Mouse (Mus musculus): ENCODE measurements at regions not wholly inside any gene's neighbourhood (a gene's known extent, or its start where the extent isn't known, plus 50 kb on each side); places are given as distances from the start of the nearest gene placed in this dataset.

GRCm38 (mm10) chr16:50788702-50789101 lies 197.7 kb upstream of the Ccdc54 start:
- WGBS, result 85% methylated on average over 4 of the region's 4 CpGs
- no peak for TF ChIP-seq CTCF (IDR thresholded peaks at IDR 0.05)
- no peak for ATAC-seq

GRCm38 (mm10) chr16:50786199-50786598 lies 195.2 kb upstream of the Ccdc54 start:
- 53% methylated on average over 3 of the region's 3 CpGs for WGBS
- DNase-seq (ENCODE audit: low spot score), result no peak
- Histone ChIP-seq H3K4me1 (ENCODE audit: insufficient read depth, low read depth, low read length) (no peaks in the 10 kb centered on the region), H3K9ac (replicated peaks; ENCODE audit: low read depth) (no peak overlapping the region), H3K4me2 (replicated peaks; ENCODE audit: low read depth, low read length) (no peak overlapping the region), H3K4me3 (ENCODE audit: low read depth, low read length) (no peak overlapping the region), H3K27me3 (replicated peaks; ENCODE audit: insufficient read depth, low read length) (no peaks in the 10 kb centered on the region), H3K27ac (ENCODE audit: low read length) (no peak overlapping the region), H3K36me3 (ENCODE audit: insufficient read depth, low read length) (no peaks in the 10 kb centered on the region), H3K9me3 (ENCODE audit: low read length) (no peaks in the 10 kb centered on the region)
- no peak for ATAC-seq
- TF ChIP-seq CTCF (IDR thresholded peaks at IDR 0.05), result no peak
- TF ChIP-seq EP300 (IDR thresholded peaks at IDR 0.05), result no peak

More at GRCm38 (mm10) chr16:50788702-50789101, 197.7 kb upstream of the Ccdc54 start:
- H3K4me3 ChIP-seq (ENCODE audit: low read depth, low read length), result no peak overlapping the region
- no peak overlapping the region for H3K9ac ChIP-seq (replicated peaks; ENCODE audit: low read depth)
- no peak overlapping the region for H3K4me2 ChIP-seq (replicated peaks; ENCODE audit: low read depth, low read length)
- no peaks in the 10 kb centered on the region for H3K36me3 ChIP-seq (ENCODE audit: insufficient read depth, low read length)
- DNase-seq (ENCODE audit: low spot score), result no peak
- no peak overlapping the region for H3K27ac ChIP-seq (ENCODE audit: low read length)
- no peaks in the 10 kb centered on the region for H3K27me3 ChIP-seq (replicated peaks; ENCODE audit: insufficient read depth, low read length)
- no peaks in the 10 kb centered on the region for H3K4me1 ChIP-seq (ENCODE audit: insufficient read depth, low read depth, low read length)
- no peaks in the 10 kb centered on the region for H3K9me3 ChIP-seq (ENCODE audit: low read length)

GRCm38 (mm10) chr16:50785384-50785783 lies 194.4 kb upstream of the Ccdc54 start:
- H3K4me2 ChIP-seq (replicated peaks; ENCODE audit: low read depth, low read length), result no peak overlapping the region
- no peak overlapping the region for H3K27ac ChIP-seq (ENCODE audit: low read length)
- no peaks in the 10 kb centered on the region for H3K36me3 ChIP-seq (ENCODE audit: insufficient read depth, low read length)
- H3K9me3 ChIP-seq (ENCODE audit: low read length), result no peaks in the 10 kb centered on the region
- WGBS, result 64% methylated on average over 1 of the region's 1 CpGs
- DNase-seq (ENCODE audit: low spot score) (peak; percentile 16), ATAC-seq (peak; percentile 58)
- TF ChIP-seq EP300 (IDR thresholded peaks at IDR 0.05), result no peak
- no peak for TF ChIP-seq CTCF (IDR thresholded peaks at IDR 0.05)
- no peak overlapping the region for H3K9ac ChIP-seq (replicated peaks; ENCODE audit: low read depth)
- no peaks in the 10 kb centered on the region for H3K4me1 ChIP-seq (ENCODE audit: insufficient read depth, low read depth, low read length)
- H3K27me3 ChIP-seq (replicated peaks; ENCODE audit: insufficient read depth, low read length), result no peaks in the 10 kb centered on the region
- no peak overlapping the region for H3K4me3 ChIP-seq (ENCODE audit: low read depth, low read length)

- no peak overlapping the region for H3K4me3 ChIP-seq (ENCODE audit: low read depth, low read length)
- no peaks in the 10 kb centered on the region for H3K27me3 ChIP-seq (replicated peaks; ENCODE audit: insufficient read depth, low read length)
- no peak overlapping the region for H3K4me2 ChIP-seq (replicated peaks; ENCODE audit: low read depth, low read length)
- TF ChIP-seq CTCF (IDR thresholded peaks at IDR 0.05) (no peak), EP300 (IDR thresholded peaks at IDR 0.05) (no peak)
- H3K27ac ChIP-seq (ENCODE audit: low read length), result no peak overlapping the region
- H3K9ac ChIP-seq (replicated peaks; ENCODE audit: low read depth), result no peak overlapping the region
- no peaks in the 10 kb centered on the region for H3K9me3 ChIP-seq (ENCODE audit: low read length)
- no peak for ATAC-seq
- no peaks in the 10 kb centered on the region for H3K4me1 ChIP-seq (ENCODE audit: insufficient read depth, low read depth, low read length)
- no peak for DNase-seq (ENCODE audit: low spot score)
- 66% methylated on average over 3 of the region's 3 CpGs for WGBS
- H3K36me3 ChIP-seq (ENCODE audit: insufficient read depth, low read length), result no peaks in the 10 kb centered on the region
These were observed 193.8 kb upstream of the Ccdc54 start for GRCm38 (mm10) chr16:50784651-50785228.

GRCm38 (mm10) chr16:50783784-50784650 lies 193.1 kb upstream of the Ccdc54 start:
- 39% methylated on average over 20 of the region's 20 CpGs for WGBS
- Histone ChIP-seq H3K4me2 (replicated peaks; ENCODE audit: low read depth, low read length) (no peak overlapping the region), H3K27me3 (replicated peaks; ENCODE audit: insufficient read depth, low read length) (no peaks in the 10 kb centered on the region), H3K4me3 (ENCODE audit: low read depth, low read length) (no peak overlapping the region), H3K27ac (ENCODE audit: low read length) (no peak overlapping the region), H3K9ac (replicated peaks; ENCODE audit: low read depth) (no peak overlapping the region), H3K9me3 (ENCODE audit: low read length) (no peaks in the 10 kb centered on the region), H3K4me1 (ENCODE audit: insufficient read depth, low read depth, low read length) (no peaks in the 10 kb centered on the region), H3K36me3 (ENCODE audit: insufficient read depth, low read length) (no peaks in the 10 kb centered on the region)
- ATAC-seq (no peak), DNase-seq (ENCODE audit: low spot score) (no peak)
- no peak for TF ChIP-seq CTCF (IDR thresholded peaks at IDR 0.05)
- no peak for TF ChIP-seq EP300 (IDR thresholded peaks at IDR 0.05)

- 21% methylated on average over 6 of the region's 6 CpGs for WGBS
These were observed 192.3 kb upstream of the Ccdc54 start for GRCm38 (mm10) chr16:50783240-50783639.

More at GRCm38 (mm10) chr16:50783240-50783639, 192.3 kb upstream of the Ccdc54 start:
- Histone ChIP-seq H3K27ac (ENCODE audit: low read length) (no peak overlapping the region), H3K4me2 (replicated peaks; ENCODE audit: low read depth, low read length) (no peak overlapping the region), H3K4me1 (ENCODE audit: insufficient read depth, low read depth, low read length) (no peaks in the 10 kb centered on the region), H3K27me3 (replicated peaks; ENCODE audit: insufficient read depth, low read length) (no peaks in the 10 kb centered on the region), H3K9ac (replicated peaks; ENCODE audit: low read depth) (no peak overlapping the region), H3K9me3 (ENCODE audit: low read length) (no peaks in the 10 kb centered on the region), H3K4me3 (ENCODE audit: low read depth, low read length) (no peak overlapping the region), H3K36me3 (ENCODE audit: insufficient read depth, low read length) (no peaks in the 10 kb centered on the region)
- no peak for DNase-seq (ENCODE audit: low spot score)
- no peak for ATAC-seq
- TF ChIP-seq CTCF (IDR thresholded peaks at IDR 0.05) (no peak), EP300 (IDR thresholded peaks at IDR 0.05) (no peak)
